Mouse (Mus musculus): ENCODE data around the gene Arhgap42. TPM values are rescaled to one million over a fixed set of nuclear protein-coding genes. Genes with fewer than 3 reads are reported as not detected.

Gene Arhgap42
- polyA plus RNA-seq, 1 experiment from 2014 or later, result 13.7 TPM

GRCm38 (mm10) chr9:9101482-9102157 lies 137.3 kb downstream of the Arhgap42 start:
- Histone ChIP-seq H3K9ac (replicated peaks) (no peak overlapping the region), H3K4me3 (ENCODE audit: low read depth, low read length) (no peak overlapping the region), H3K4me1 (ENCODE audit: insufficient read depth) (no peaks in the 10 kb centered on the region), H3K36me3 (replicated peaks; ENCODE audit: insufficient read depth, low read length) (no peaks in the 10 kb centered on the region), H3K27ac (ENCODE audit: low read depth) (no peak overlapping the region), H3K27me3 (ENCODE audit: insufficient read depth, low read length) (no peaks in the 10 kb centered on the region), H3K4me2 (ENCODE audit: low read depth, low read length) (no peak overlapping the region), H3K9me3 (ENCODE audit: low read length) (no peaks in the 10 kb centered on the region)
- TF ChIP-seq CTCF (IDR thresholded peaks at IDR 0.05; ENCODE audit: low read depth), result no peak
- no peak for TF ChIP-seq EP300 (IDR thresholded peaks at IDR 0.05; ENCODE audit: low read depth)
- DNase-seq (no peak), ATAC-seq (no peak)
- WGBS (ENCODE audit: insufficient replicate concordance), result 72% methylated on average over 12 of the region's 12 CpGs

- no peak overlapping the region for H3K4me3 ChIP-seq (ENCODE audit: low read depth, low read length)
- H3K27ac ChIP-seq (ENCODE audit: low read depth), result no peak overlapping the region
- no peaks in the 10 kb centered on the region for H3K9me3 ChIP-seq (ENCODE audit: low read length)
- no peak overlapping the region for H3K9ac ChIP-seq (replicated peaks)
- DNase-seq, result no peak
- H3K4me1 ChIP-seq (ENCODE audit: insufficient read depth), result no peaks in the 10 kb centered on the region
- no peaks in the 10 kb centered on the region for H3K27me3 ChIP-seq (ENCODE audit: insufficient read depth, low read length)
- H3K4me2 ChIP-seq (ENCODE audit: low read depth, low read length), result no peak overlapping the region
- TF ChIP-seq CTCF (IDR thresholded peaks at IDR 0.05; ENCODE audit: low read depth), result no peak
- no peak for TF ChIP-seq EP300 (IDR thresholded peaks at IDR 0.05; ENCODE audit: low read depth)
- no peaks in the 10 kb centered on the region for H3K36me3 ChIP-seq (replicated peaks; ENCODE audit: insufficient read depth, low read length)
- ATAC-seq, result no peak
- WGBS (ENCODE audit: insufficient replicate concordance), result 75% methylated on average over 4 of the region's 4 CpGs
These were observed 137.8 kb downstream of the Arhgap42 start for GRCm38 (mm10) chr9:9101055-9101454.

- H3K9me3 ChIP-seq (ENCODE audit: low read length), result no peaks in the 10 kb centered on the region
- WGBS (ENCODE audit: insufficient replicate concordance), result 41% methylated on average over 4 of the region's 4 CpGs
- no peaks in the 10 kb centered on the region for H3K27me3 ChIP-seq (ENCODE audit: insufficient read depth, low read length)
- no peak overlapping the region for H3K4me2 ChIP-seq (ENCODE audit: low read depth, low read length)
- TF ChIP-seq CTCF (IDR thresholded peaks at IDR 0.05; ENCODE audit: low read depth), result no peak
- TF ChIP-seq EP300 (IDR thresholded peaks at IDR 0.05; ENCODE audit: low read depth), result no peak
- H3K27ac ChIP-seq (ENCODE audit: low read depth), result no peak overlapping the region
- H3K36me3 ChIP-seq (replicated peaks; ENCODE audit: insufficient read depth, low read length), result no peaks in the 10 kb centered on the region
- DNase-seq, result no peak
- no peak overlapping the region for H3K4me3 ChIP-seq (ENCODE audit: low read depth, low read length)
- no peak for ATAC-seq
- H3K4me1 ChIP-seq (ENCODE audit: insufficient read depth), result no peaks in the 10 kb centered on the region
- H3K9ac ChIP-seq (replicated peaks), result no peak overlapping the region
These were observed 141.1 kb downstream of the Arhgap42 start for GRCm38 (mm10) chr9:9097835-9098234.

- H3K4me1 ChIP-seq (ENCODE audit: insufficient read depth), result no peaks in the 10 kb centered on the region
- no peak overlapping the region for H3K4me3 ChIP-seq (ENCODE audit: low read depth, low read length)
- DNase-seq (no peak), ATAC-seq (peak; percentile 44; the same call in 1 of the 2 replicates)
- H3K27ac ChIP-seq (ENCODE audit: low read depth), result no peak overlapping the region
- H3K9ac ChIP-seq (replicated peaks), result no peak overlapping the region
- no peak overlapping the region for H3K4me2 ChIP-seq (ENCODE audit: low read depth, low read length)
- H3K9me3 ChIP-seq (ENCODE audit: low read length), result no peaks in the 10 kb centered on the region
- H3K27me3 ChIP-seq (ENCODE audit: insufficient read depth, low read length), result no peaks in the 10 kb centered on the region
- WGBS (ENCODE audit: insufficient replicate concordance), result 63% methylated on average over 1 of the region's 1 CpGs
- no peak for TF ChIP-seq EP300 (IDR thresholded peaks at IDR 0.05; ENCODE audit: low read depth)
- TF ChIP-seq CTCF (IDR thresholded peaks at IDR 0.05; ENCODE audit: low read depth), result no peak
- H3K36me3 ChIP-seq (replicated peaks; ENCODE audit: insufficient read depth, low read length), result no peaks in the 10 kb centered on the region
These were observed 142.1 kb downstream of the Arhgap42 start for GRCm38 (mm10) chr9:9096761-9097160.

- no peak overlapping the region for H3K9ac ChIP-seq (replicated peaks)
- no peak for DNase-seq
- no peak overlapping the region for H3K27ac ChIP-seq (ENCODE audit: low read depth)
- WGBS (ENCODE audit: insufficient replicate concordance), result 54% methylated on average over 1 of the region's 1 CpGs
- H3K36me3 ChIP-seq (replicated peaks; ENCODE audit: insufficient read depth, low read length), result no peaks in the 10 kb centered on the region
- ATAC-seq, result no peak
- TF ChIP-seq EP300 (IDR thresholded peaks at IDR 0.05; ENCODE audit: low read depth) (no peak), CTCF (IDR thresholded peaks at IDR 0.05; ENCODE audit: low read depth) (no peak)
- H3K4me3 ChIP-seq (ENCODE audit: low read depth, low read length), result no peak overlapping the region
- H3K27me3 ChIP-seq (ENCODE audit: insufficient read depth, low read length), result no peaks in the 10 kb centered on the region
- H3K4me2 ChIP-seq (ENCODE audit: low read depth, low read length), result no peak overlapping the region
- no peaks in the 10 kb centered on the region for H3K9me3 ChIP-seq (ENCODE audit: low read length)
- no peaks in the 10 kb centered on the region for H3K4me1 ChIP-seq (ENCODE audit: insufficient read depth)
These were observed 145.8 kb downstream of the Arhgap42 start for GRCm38 (mm10) chr9:9093096-9093495.

GRCm38 (mm10) chr9:9083441-9083840 lies 155.5 kb downstream of the Arhgap42 start:
- Histone ChIP-seq H3K4me2 (ENCODE audit: low read depth, low read length) (no peak overlapping the region), H3K4me3 (ENCODE audit: low read depth, low read length) (no peak overlapping the region), H3K27ac (ENCODE audit: low read depth) (no peak overlapping the region), H3K9ac (replicated peaks) (no peak overlapping the region), H3K4me1 (ENCODE audit: insufficient read depth) (no peaks in the 10 kb centered on the region), H3K27me3 (ENCODE audit: insufficient read depth, low read length) (no peaks in the 10 kb centered on the region), H3K36me3 (replicated peaks; ENCODE audit: insufficient read depth, low read length) (no peaks in the 10 kb centered on the region), H3K9me3 (ENCODE audit: low read length) (no peaks in the 10 kb centered on the region)
- no peak for DNase-seq
- 57% methylated on average over 2 of the region's 2 CpGs for WGBS (ENCODE audit: insufficient replicate concordance)
- TF ChIP-seq CTCF (IDR thresholded peaks at IDR 0.05; ENCODE audit: low read depth) (peak; percentile 45), EP300 (IDR thresholded peaks at IDR 0.05; ENCODE audit: low read depth) (no peak)
- no peak for ATAC-seq

Measured in liver, postnatal 0 days (tissue).